Mouse (Mus musculus) lung, embryonic 15.5 days (tissue): ENCODE measurements around the gene Creb3l4. TPM values are rescaled to one million over a fixed set of nuclear protein-coding genes. Genes with fewer than 3 reads are reported as not detected.
"Not testable (repeated sequence)": the region's sequence is repeated elsewhere in the genome, so short reads cannot be mapped to it uniquely, and the experiment has no call there.

Experiments used
- ATAC-seq: fragments of 200-750 bp; cut with Nextera tagmentation; 2 replicates; pipeline ENCODE4 v1.8.0; 2017; ENCODE audit warnings: moderate number of reproducible peaks, borderline replicate concordance; ENCODE audit not compliant: low FRiP score, low TSS enrichment; ENCODE audit errors: extremely low read depth
- H3K27ac ChIP-seq: fragments of 300-500 bp; sonication (generic); 2 replicates; pipeline ENCODE4 v1.5.1; 2015; ENCODE audit warnings: moderate library complexity, mild to moderate bottlenecking, inconsistent platforms
- H3K27me3 ChIP-seq: fragments of 300-500 bp; sonication (generic); 2 replicates; pipeline ENCODE4 v1.6.1; 2015; ENCODE audit warnings: inconsistent platforms
- H3K36me3 ChIP-seq: fragments of 300-500 bp; sonication (generic); 2 replicates; pipeline ENCODE4 v1.6.1; 2015; ENCODE audit warnings: inconsistent platforms
- H3K4me1 ChIP-seq: fragments of 300-500 bp; sonication (generic); 2 replicates; pipeline ENCODE4 v1.6.1; 2015; ENCODE audit warnings: inconsistent platforms
- H3K4me2 ChIP-seq: fragments of 300-500 bp; sonication (generic); 2 replicates; pipeline ENCODE4 v1.6.1; 2015; ENCODE audit warnings: inconsistent platforms, mild to moderate bottlenecking, moderate library complexity
- H3K4me3 ChIP-seq: fragments of 300-500 bp; sonication (generic); 2 replicates; pipeline ENCODE4 v1.5.1; 2015; ENCODE audit warnings: mild to moderate bottlenecking, inconsistent platforms
- H3K9ac ChIP-seq: fragments of 300-500 bp; sonication (generic); 2 replicates; pipeline ENCODE4 v1.6.1; 2015; ENCODE audit warnings: inconsistent platforms
- H3K9me3 ChIP-seq: fragments of 300-500 bp; sonication (generic); 2 replicates; pipeline ENCODE4 v1.6.1; 2016; ENCODE audit warnings: inconsistent platforms
- WGBS: fragments of 180-500 bp; shearing (Covaris S2); methylation state at CpG from one replicate; pipeline ENCODE4 v1.1.7; 2015; 5-methylcytosine and 5-hydroxymethylcytosine counted together
- polyA plus RNA-seq: library from polyadenylated mRNA; unstranded; fragments of >200 nt; fragmentation: Nextera tagmentation; extraction: Ambion mirVana; gene quantifications from 2 replicates; pipeline ENCODE4 v1.2.1, GENCODE M21; 2015

Gene Creb3l4
- polyA plus RNA-seq, 1 experiment from 2014 or later, result 6.3 TPM

DNA sequence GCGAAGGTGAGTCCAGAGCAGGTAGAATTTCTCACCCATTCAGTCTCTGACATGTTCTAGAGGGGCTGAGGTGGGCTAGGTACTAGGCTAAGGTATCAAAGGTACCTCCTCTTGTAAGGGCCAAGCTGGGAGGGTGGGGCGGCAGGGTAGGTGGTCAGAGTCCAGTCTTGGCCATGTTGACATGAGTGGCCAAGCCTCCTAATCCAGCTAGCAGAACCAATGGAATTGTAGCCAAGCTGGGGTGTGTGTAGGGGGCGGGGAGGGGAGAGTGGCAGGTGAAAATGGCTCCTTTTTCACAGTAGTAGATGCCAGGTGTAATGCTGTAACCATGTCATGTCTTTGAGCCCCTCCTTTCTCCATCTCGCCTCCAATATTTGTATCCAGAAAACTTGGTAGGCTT, 15.2 kb upstream of the Creb3l4 start:
- peaks cover 64% of the 10 kb centered on the region for H3K36me3 ChIP-seq
- no peaks in the 10 kb centered on the region for H3K9me3 ChIP-seq
- WGBS, result 87% methylated on average over 4 of the region's 4 CpGs

DNA sequence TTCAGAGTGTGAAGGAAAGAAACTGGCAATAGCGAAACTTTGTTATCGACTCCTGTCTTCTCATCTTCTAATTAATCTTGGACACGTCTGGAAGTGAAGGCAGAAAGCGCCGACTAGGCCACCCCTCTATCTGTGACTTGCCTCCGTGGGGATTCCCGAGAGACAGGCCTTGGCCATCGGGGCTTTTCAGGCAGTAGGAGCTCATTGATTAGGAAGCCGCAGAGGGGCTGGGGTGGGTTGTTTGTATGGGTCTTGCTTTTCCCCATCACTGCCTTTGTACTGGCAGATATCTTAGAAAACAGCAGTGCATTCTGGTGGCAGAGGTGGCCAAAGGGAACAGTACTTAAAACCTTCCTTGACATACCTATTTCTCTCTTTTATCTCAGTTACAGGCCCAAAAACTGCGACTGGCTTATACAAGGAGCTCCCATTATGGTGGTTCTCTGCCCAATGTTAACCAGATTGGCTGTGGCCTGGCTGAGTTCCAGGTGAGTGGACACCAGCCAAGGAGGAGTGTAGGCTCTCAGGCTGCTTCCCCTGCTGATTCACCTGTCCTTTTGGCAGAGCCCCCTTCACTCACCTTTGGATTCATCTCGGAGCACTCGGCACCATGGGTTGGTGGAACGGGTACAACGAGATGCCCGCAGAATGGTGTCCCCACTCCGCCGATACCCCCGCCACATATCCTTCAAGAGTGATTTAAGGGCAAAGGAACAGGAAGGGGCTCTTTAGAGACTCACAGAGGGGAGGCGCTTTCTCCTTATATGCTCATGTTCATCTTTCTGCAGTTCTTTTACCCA, 13.6 kb upstream of the Creb3l4 start:
- H3K4me2 ChIP-seq, result no peak overlapping the region
- H3K9me3 ChIP-seq, result no peaks in the 10 kb centered on the region
- no peak for ATAC-seq
- H3K9ac ChIP-seq, result no peak overlapping the region
- WGBS, result 83% methylated on average over 19 of the region's 19 CpGs
- H3K27me3 ChIP-seq, result no peaks in the 10 kb centered on the region
- no peak overlapping the region for H3K4me3 ChIP-seq
- peaks cover 48% of the 10 kb centered on the region for H3K36me3 ChIP-seq
- peaks cover 11% of the 10 kb centered on the region for H3K4me1 ChIP-seq
- H3K27ac ChIP-seq, result no peak overlapping the region

More for the DNA sequence above, 15.2 kb upstream of the Creb3l4 start:
- Histone ChIP-seq H3K9ac (no peak overlapping the region), H3K4me3 (no peak overlapping the region), H3K4me2 (no peak overlapping the region), H3K4me1 (peaks cover 11% of the 10 kb centered on the region), H3K27me3 (no peaks in the 10 kb centered on the region), H3K27ac (no peak overlapping the region)
- no peak for ATAC-seq

DNA sequence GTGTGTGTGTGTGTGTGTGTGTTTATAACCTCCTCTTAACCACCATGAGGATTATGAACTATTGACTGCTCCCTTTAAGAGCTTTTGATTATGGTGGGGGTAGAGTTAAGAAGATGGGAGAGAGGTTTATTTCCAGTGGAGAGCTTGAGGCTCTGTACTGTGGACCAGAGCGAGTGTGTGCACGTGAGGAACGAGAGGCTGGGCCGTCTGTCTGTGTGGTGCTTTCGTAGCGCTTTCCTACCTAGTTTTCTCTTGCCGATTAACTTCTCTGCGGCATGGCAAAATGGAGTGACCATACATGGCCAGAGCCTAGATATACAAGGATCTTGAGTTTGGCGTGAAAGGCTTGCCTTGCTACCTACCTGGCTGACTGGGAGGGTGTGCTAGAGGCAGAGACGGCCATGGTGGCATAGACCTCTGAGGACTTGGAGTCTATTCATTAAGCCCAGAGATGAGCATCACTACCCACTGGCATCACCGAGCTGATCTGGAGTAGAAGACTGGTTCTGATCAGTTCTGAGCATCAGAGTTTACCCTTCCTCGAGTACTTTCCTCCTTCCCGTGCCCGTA, 12.6 kb upstream of the Creb3l4 start:
- no peak for ATAC-seq
- Histone ChIP-seq H3K4me2 (peak overlapping the region; percentile 68; the same call in 1 of the 2 replicates), H3K4me3 (peak overlapping the region; percentile 89; the same call in 1 of the 2 replicates), H3K27ac (no peak overlapping the region), H3K36me3 (peaks cover 47% of the 10 kb centered on the region), H3K27me3 (no peaks in the 10 kb centered on the region), H3K9ac (0 out of 2 replicates have a peak overlapping the region, but pooled peaks have one; percentile 0), H3K9me3 (no peaks in the 10 kb centered on the region), H3K4me1 (peaks cover 13% of the 10 kb centered on the region)
- 88% methylated on average over 14 of the region's 14 CpGs for WGBS

DNA sequence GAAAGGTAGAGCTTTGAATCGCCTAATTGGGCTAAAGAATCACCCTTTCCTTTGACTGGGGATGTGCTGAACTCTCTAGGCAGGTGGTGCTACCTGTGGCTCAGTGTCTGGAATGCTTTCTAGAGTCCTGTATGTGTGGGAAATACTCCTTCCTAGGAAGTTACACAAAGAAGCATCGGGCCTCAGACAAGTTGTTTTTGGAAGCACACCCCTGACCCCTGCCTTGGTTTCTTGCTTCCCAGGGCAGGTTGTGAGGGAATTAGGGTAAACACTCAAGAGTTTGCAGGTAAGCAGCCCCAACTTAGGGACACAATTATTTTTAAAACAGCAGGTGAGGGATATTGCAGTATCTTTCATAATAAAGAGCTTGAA, 11.9 kb upstream of the Creb3l4 start:
- H3K4me2 ChIP-seq, result peak overlapping the region; percentile 68
- no peaks in the 10 kb centered on the region for H3K9me3 ChIP-seq
- ATAC-seq, result no peak
- 15% methylated on average over 2 of the region's 2 CpGs for WGBS
- peaks cover 44% of the 10 kb centered on the region for H3K36me3 ChIP-seq
- H3K27me3 ChIP-seq, result no peaks in the 10 kb centered on the region
- peaks cover 17% of the 10 kb centered on the region for H3K4me1 ChIP-seq
- H3K4me3 ChIP-seq, result peak overlapping the region; percentile 89
- peak overlapping the region; percentile 92 for H3K9ac ChIP-seq
- peak overlapping the region; percentile 91; the same call in 1 of the 2 replicates for H3K27ac ChIP-seq

DNA sequence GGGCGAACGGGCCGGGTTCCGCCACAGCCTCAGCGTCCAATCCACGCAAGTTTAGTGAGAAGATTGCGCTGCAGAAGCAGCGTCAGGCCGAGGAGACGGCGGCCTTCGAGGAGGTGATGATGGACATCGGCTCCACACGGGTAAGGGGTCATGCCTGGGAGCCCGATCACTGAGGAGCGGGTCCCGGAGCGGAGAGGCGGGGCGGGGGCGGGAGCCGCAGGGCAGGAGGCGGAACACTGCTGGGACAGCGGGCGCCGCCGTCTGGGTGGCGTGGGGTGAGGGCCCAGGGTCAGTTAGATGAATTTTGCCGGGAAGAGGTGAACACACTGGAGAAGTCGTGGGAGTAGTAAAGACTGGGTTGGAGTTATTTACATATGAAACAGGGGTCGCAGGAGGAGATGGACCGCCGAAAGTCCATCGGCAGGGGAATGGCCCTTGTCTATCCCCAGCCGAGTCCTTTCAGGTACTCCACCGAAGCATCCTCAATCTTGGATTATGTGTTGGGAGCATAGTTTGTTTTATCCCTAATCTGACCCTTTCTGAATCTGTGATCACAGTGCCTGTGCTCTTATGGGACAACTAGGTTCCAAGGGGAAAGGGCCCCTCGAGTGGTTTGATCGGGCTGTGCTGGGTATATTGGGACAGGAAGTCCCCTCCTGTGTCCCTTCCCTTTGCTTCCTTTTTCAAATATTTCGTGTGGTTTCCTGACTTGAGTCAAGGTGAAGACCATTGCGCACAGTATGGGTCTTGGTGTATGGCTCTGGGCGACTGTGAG, 11.3 kb upstream of the Creb3l4 start:
- Histone ChIP-seq H3K4me2 (peak overlapping the region; percentile 68), H3K27me3 (no peaks in the 10 kb centered on the region), H3K9me3 (no peaks in the 10 kb centered on the region), H3K9ac (peak overlapping the region; percentile 92), H3K36me3 (peaks cover 38% of the 10 kb centered on the region), H3K4me1 (peaks cover 17% of the 10 kb centered on the region), H3K4me3 (peak overlapping the region; percentile 89), H3K27ac (peak overlapping the region; percentile 91)
- WGBS, result under 1% methylated on average over 41 of the region's 41 CpGs
- peak; percentile 72 for ATAC-seq

DNA sequence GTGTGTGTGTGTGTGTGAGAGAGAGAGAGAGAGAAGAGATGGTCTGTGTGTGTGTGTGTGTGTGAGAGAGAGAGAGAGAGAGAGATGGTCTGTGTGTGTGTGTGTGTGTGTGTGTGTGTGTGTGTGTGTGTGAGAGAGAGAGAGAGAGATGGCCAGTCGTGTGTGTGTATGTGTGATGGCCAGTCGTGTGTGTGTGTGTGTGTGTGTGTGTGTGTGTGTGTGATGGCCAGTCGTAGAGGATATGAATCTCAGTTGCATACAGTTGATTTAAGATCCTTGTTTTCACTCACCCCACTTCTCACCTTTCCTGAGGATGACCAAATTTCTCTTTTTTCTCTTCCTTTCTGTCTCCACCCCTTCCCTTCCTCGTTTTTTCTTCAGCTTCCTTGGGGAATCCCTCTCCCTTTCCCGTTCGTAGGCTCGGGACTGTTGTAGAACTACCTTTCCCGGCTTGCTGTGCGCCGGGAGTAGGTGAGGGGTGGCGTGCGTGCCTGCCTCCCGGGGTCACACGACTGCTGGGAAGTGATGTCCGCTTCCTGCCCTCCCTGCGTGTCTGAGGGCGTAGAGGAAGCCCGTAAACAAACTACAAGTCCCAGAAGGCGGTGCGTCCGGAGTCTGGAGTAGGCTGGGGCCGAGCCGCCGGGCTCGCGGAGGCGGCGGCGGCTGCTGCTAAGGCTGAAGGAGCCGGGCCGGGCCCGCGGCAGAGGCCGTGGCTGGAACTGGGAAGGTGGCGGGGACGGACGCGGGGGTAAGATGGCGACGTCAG, 10.5 kb upstream of the Creb3l4 start, which contains the start of gene Crtc2:
TSS of gene Crtc2 (plus strand) at position 511 of the 766 bp plus-strand sequence.
- Histone ChIP-seq H3K27ac (peak within 1 kb of the TSS; percentile 91), H3K9me3 (no peaks in the 10 kb centered on the region), H3K4me1 (peaks cover 24% of the 10 kb centered on the region), H3K9ac (peak within 1 kb of the TSS; percentile 92), H3K36me3 (peaks cover 30% of the 10 kb centered on the region), H3K4me3 (peak within 1 kb of the TSS; percentile 89), H3K4me2 (peak within 1 kb of the TSS; percentile 68), H3K27me3 (no peaks in the 10 kb centered on the region)
- under 1% methylated on average over 37 of the region's 40 CpGs for WGBS
- ATAC-seq, result peak; percentile 98

DNA sequence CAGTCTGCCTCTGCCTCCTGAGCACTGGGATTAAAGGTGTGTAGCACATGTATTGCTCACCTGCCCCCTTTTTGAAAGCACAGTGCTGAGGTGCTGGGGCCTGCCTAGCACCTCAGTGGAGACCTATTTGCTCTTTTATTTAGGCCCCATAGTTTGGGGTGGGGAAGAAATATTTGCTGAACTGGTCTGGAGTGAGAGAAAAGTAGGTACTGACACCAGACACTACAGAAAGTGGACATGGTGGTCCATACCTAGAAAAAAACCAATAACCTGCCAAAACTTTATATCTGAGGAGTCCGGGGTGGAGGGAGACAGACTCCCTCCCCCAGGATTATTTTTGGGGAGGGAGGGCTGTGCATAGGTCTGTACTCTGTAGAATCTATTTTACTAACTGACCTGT, 9.9 kb upstream of the Creb3l4 start:
- peaks cover 24% of the 10 kb centered on the region for H3K36me3 ChIP-seq
- H3K4me1 ChIP-seq, result peaks cover 27% of the 10 kb centered on the region
- H3K9ac ChIP-seq, H3K9me3 ChIP-seq, H3K27ac ChIP-seq, H3K4me3 ChIP-seq, H3K27me3 ChIP-seq, ATAC-seq: not testable (repeated sequence)
- H3K4me2 ChIP-seq, result peak overlapping the region; percentile 54; the same call in 1 of the 2 replicates
- 68% methylated on average over 1 of the region's 1 CpGs for whole genome bisulfite sequencing

DNA sequence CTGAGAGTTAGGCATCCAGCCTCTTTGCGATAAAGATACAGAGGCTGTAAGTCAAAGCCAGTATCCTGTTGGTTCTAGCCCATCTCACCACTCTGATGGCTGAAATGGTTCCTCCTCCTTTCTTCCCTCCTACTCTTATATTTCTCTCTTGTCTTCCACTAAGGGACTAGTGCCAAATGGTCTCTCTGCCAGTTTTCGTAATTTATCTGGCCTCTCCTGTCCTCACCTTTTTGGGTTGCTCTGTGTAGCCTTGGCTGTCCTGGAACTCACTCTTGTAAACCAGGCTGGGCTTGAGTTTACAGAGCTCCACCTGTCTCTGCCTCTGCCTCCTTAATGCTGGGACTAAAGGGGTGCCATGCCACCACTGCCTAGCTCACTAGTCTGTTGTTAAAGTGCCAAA, 9.3 kb upstream of the Creb3l4 start:
- Histone ChIP-seq H3K36me3 (peaks cover 20% of the 10 kb centered on the region), H3K4me1 (peaks cover 28% of the 10 kb centered on the region)
- H3K27ac ChIP-seq, H3K4me2 ChIP-seq, H3K4me3 ChIP-seq, H3K9ac ChIP-seq, H3K27me3 ChIP-seq, ATAC-seq, H3K9me3 ChIP-seq: not testable (repeated sequence)
- WGBS, result 94% methylated on average over 2 of the region's 2 CpGs

DNA sequence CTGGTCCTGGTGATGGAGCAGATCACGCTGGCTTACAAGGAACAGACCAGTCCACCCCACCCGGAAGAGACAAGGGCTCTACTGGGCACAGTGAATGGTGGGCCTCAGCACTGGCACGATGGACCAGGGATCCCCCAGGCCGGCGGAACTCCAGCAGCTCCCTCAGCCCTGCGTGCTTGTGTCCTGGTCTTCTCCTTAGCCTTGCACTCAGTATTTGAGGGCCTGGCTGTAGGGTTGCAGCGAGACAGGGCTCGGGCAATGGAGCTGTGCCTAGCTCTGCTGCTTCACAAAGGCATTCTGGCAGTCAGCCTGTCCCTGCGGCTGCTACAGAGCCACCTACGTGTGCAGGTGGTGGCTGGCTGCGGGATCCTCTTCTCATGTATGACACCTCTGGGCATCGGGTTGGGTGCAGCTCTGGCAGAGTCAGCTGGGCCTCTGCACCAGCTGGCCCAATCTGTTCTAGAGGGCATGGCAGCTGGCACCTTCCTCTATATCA, 8.5 kb upstream of the Creb3l4 start:
- 94% methylated on average over 10 of the region's 12 CpGs for WGBS

DNA sequence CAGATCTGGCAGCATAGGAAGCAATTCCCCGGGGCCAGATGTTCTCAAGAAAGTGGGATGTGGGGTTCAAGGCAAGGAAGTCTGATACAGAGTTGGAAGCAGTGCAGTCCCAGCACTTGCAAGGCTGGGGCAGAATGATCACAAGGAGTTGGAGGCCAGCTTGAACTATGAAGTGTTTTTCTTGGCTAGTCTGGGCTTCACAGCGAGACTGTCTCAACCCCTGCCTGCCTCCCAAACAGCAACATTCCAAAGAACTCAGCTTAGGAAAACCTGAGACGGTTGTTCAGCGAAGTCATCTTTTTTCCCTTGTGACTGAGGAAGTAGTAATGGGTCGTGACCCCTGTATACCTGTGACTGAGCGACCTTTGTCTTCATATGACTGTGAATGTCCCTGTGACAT, 7.5 kb upstream of the Creb3l4 start:
- H3K4me2 ChIP-seq, result no peak overlapping the region

More for the DNA sequence above, 8.5 kb upstream of the Creb3l4 start:
- ATAC-seq, H3K27me3 ChIP-seq, H3K27ac ChIP-seq, H3K9ac ChIP-seq, H3K4me2 ChIP-seq, H3K4me3 ChIP-seq, H3K9me3 ChIP-seq: not testable (repeated sequence)
- Histone ChIP-seq H3K4me1 (peaks cover 31% of the 10 kb centered on the region), H3K36me3 (peaks cover 13% of the 10 kb centered on the region)

DNA sequence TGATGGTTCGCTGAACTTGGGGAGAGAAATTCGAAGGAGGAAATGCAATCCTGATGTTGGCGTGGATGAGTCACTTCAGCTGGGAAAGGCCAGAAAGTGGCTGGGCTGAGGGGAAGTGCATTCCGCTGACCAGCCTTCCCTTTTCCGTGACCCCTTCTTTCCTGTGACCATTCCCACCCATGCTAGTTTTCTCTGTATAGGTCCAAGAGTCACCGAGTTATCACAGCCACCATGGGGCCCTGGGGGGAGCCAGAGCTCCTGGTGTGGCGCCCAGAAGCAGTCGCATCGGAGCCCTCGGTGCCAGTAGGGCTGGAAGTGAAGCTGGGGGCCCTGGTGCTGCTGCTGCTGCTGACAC, 5.4 kb upstream of the Creb3l4 start:
- H3K4me3 ChIP-seq, result peak overlapping the region; percentile 70
- H3K4me1 ChIP-seq, result peaks cover 22% of the 10 kb centered on the region
- no peaks in the 10 kb centered on the region for H3K9me3 ChIP-seq
- H3K9ac ChIP-seq, result peak overlapping the region; percentile 79
- H3K36me3 ChIP-seq, result peaks cover 13% of the 10 kb centered on the region
- 1% methylated on average over 10 of the region's 10 CpGs for WGBS
- peak overlapping the region; percentile 88 for H3K4me2 ChIP-seq
- peak overlapping the region; percentile 84 for H3K27ac ChIP-seq
- ATAC-seq, result no peak
- H3K27me3 ChIP-seq, result no peaks in the 10 kb centered on the region

More for the DNA sequence above, 7.5 kb upstream of the Creb3l4 start:
- H3K4me3 ChIP-seq, result no peak overlapping the region
- peaks cover 29% of the 10 kb centered on the region for H3K4me1 ChIP-seq
- no peaks in the 10 kb centered on the region for H3K27me3 ChIP-seq
- ATAC-seq, result no peak
- peaks cover 13% of the 10 kb centered on the region for H3K36me3 ChIP-seq
- 79% methylated on average over 6 of the region's 6 CpGs for WGBS
- H3K9me3 ChIP-seq, result no peaks in the 10 kb centered on the region
- no peak overlapping the region for H3K9ac ChIP-seq
- H3K27ac ChIP-seq, result no peak overlapping the region
